Mouse (Mus musculus) kidney, postnatal 0 days (tissue): ENCODE data around the gene Omt2b. TPM values are rescaled to one million over a fixed set of nuclear protein-coding genes. Genes with fewer than 3 reads are reported as not detected.
"Not testable (repeated sequence)": the region's sequence is repeated elsewhere in the genome, so short reads cannot be mapped to it uniquely, and the experiment has no call there.

Source experiments
- ATAC-seq: fragments of 200-750 bp; cut with Nextera tagmentation; replicated peaks from 2 replicates; pipeline ENCODE4 v1.8.0; 2017; ENCODE audit warnings: low read depth, moderate number of reproducible peaks, moderate TSS enrichment, moderate library complexity; ENCODE audit not compliant: low FRiP score
- DNase-seq: peaks from one replicate; pipeline ENCODE4 v3.0.0-alpha.2; 2016; ENCODE audit warnings: low spot score
- H3K27ac ChIP-seq: fragments of 300-500 bp; sonication (generic); 2 replicates; pipeline ENCODE4 v1.5.1; 2014; ENCODE audit warnings: mild to moderate bottlenecking
- H3K27me3 ChIP-seq: fragments of 300-500 bp; sonication (generic); 2 replicates; pipeline ENCODE4 v1.6.1; 2014; ENCODE audit warnings: low read length, mixed read lengths; ENCODE audit not compliant: insufficient read depth
- H3K36me3 ChIP-seq: fragments of 300-500 bp; sonication (generic); 2 replicates; pipeline ENCODE4 v1.6.1; 2014; ENCODE audit warnings: low read length, mixed read lengths; ENCODE audit not compliant: insufficient read depth
- H3K4me1 ChIP-seq: fragments of 300-500 bp; sonication (generic); replicated peaks from 2 replicates; pipeline ENCODE4 v1.6.1; 2014; ENCODE audit warnings: antibody characterized with exemption, low read length, mixed read lengths; ENCODE audit not compliant: insufficient read depth
- H3K4me2 ChIP-seq: fragments of 300-500 bp; sonication (generic); 2 replicates; pipeline ENCODE4 v1.6.1; 2014; ENCODE audit warnings: mild to moderate bottlenecking, low read length, moderate library complexity, mixed read lengths
- H3K4me3 ChIP-seq: fragments of 300-500 bp; sonication (generic); replicated peaks from 2 replicates; pipeline ENCODE4 v1.5.1; 2014; ENCODE audit warnings: low read depth, low read length
- H3K9ac ChIP-seq: fragments of 300-500 bp; sonication (generic); 2 replicates; pipeline ENCODE4 v1.6.1; 2014; ENCODE audit warnings: low read depth, low read length
- H3K9me3 ChIP-seq: fragments of 300-500 bp; sonication (generic); replicated peaks from 2 replicates; pipeline ENCODE4 v1.6.1; 2016; ENCODE audit warnings: low read length, inconsistent platforms, mixed read lengths
- WGBS: fragments of 180-500 bp; shearing (Covaris S2); extraction: QIAGEN DNeasy Blood & Tissue Kit; methylation state at CpG from one replicate; pipeline ENCODE4 v1.1.7; 2014; 5-methylcytosine and 5-hydroxymethylcytosine counted together
- polyA plus RNA-seq: library from polyadenylated mRNA; unstranded; fragments of >200 nt; fragmentation: Nextera tagmentation; extraction: Ambion mirVana; gene quantifications from 2 replicates; pipeline ENCODE4 v1.2.1, GENCODE M21; 2015

The Omt2b gene
- polyA plus RNA-seq: not detected in 2 replicates

- H3K9me3 ChIP-seq, ATAC-seq, DNase-seq, H3K4me2 ChIP-seq, H3K36me3 ChIP-seq, H3K27ac ChIP-seq, H3K4me1 ChIP-seq, H3K4me3 ChIP-seq, H3K9ac ChIP-seq, H3K27me3 ChIP-seq: not testable (repeated sequence)
- WGBS: 63% methylated on average over 1 of the region's 1 CpGs
Observed at GRCm38 (mm10) chr9:78327289-78327688, at the start of gene Omt2b. Omt2b (plus strand) TSS chr9:78327589.

GRCm38 (mm10) chr9:78282002-78282711, 45.2 kb upstream of the Omt2b start:
- H3K27me3 ChIP-seq: not testable (repeated sequence)
- peak; percentile 90 for ATAC-seq

GRCm38 (mm10) chr9:78289063-78289462, 38.3 kb upstream of the Omt2b start:
- not testable (repeated sequence) for H3K4me3 ChIP-seq, H3K4me1 ChIP-seq, H3K27ac ChIP-seq, H3K9ac ChIP-seq, H3K9me3 ChIP-seq, H3K36me3 ChIP-seq, DNase-seq, H3K27me3 ChIP-seq, ATAC-seq, H3K4me2 ChIP-seq
- 75% methylated on average over 1 of the region's 1 CpGs for WGBS

More at GRCm38 (mm10) chr9:78282002-78282711, 45.2 kb upstream of the Omt2b start:
- H3K4me3 ChIP-seq, H3K9ac ChIP-seq, H3K27ac ChIP-seq, DNase-seq, H3K9me3 ChIP-seq, H3K36me3 ChIP-seq, H3K4me1 ChIP-seq, H3K4me2 ChIP-seq: not testable (repeated sequence)
- WGBS: 77% methylated on average over 4 of the region's 4 CpGs

- H3K4me1 ChIP-seq, DNase-seq, H3K4me2 ChIP-seq, H3K27me3 ChIP-seq, ATAC-seq, H3K27ac ChIP-seq, H3K9me3 ChIP-seq, H3K36me3 ChIP-seq, H3K4me3 ChIP-seq, H3K9ac ChIP-seq: not testable (repeated sequence)
- 74% methylated on average over 3 of the region's 3 CpGs for WGBS
Observed at GRCm38 (mm10) chr9:78289723-78290122, 37.7 kb upstream of the Omt2b start, which contains the start of gene Gm10639. Gm10639 (plus strand) TSS chr9:78289923.

- WGBS: 86% methylated on average over 8 of the region's 8 CpGs
- not testable (repeated sequence) for H3K9me3 ChIP-seq, H3K27me3 ChIP-seq, ATAC-seq, H3K27ac ChIP-seq, H3K4me1 ChIP-seq, H3K36me3 ChIP-seq, H3K4me3 ChIP-seq, H3K9ac ChIP-seq, H3K4me2 ChIP-seq, DNase-seq
Observed at GRCm38 (mm10) chr9:78292462-78292861, 34.9 kb upstream of the Omt2b start.

- H3K4me3 ChIP-seq, H3K4me2 ChIP-seq, H3K36me3 ChIP-seq, H3K9me3 ChIP-seq, H3K4me1 ChIP-seq, H3K9ac ChIP-seq, H3K27me3 ChIP-seq, H3K27ac ChIP-seq, DNase-seq: not testable (repeated sequence)
- peak; percentile 79 for ATAC-seq
- 78% methylated on average over 1 of the region's 1 CpGs for WGBS
Observed at GRCm38 (mm10) chr9:78293683-78294082, 33.7 kb upstream of the Omt2b start.

GRCm38 (mm10) chr9:78294781-78295180, 32.6 kb upstream of the Omt2b start:
- not testable (repeated sequence) for H3K27ac ChIP-seq, H3K27me3 ChIP-seq, H3K9me3 ChIP-seq, H3K9ac ChIP-seq, H3K4me3 ChIP-seq, H3K4me1 ChIP-seq, ATAC-seq, H3K4me2 ChIP-seq, H3K36me3 ChIP-seq, DNase-seq
- WGBS: 66% methylated on average over 4 of the region's 7 CpGs
